Mouse (Mus musculus) skeletal muscle tissue, adult 2 months (tissue): ENCODE data around the gene Bcl2l1.

Source experiments
- DNase-seq: peaks from one replicate; pipeline ENCODE4 v3.0.0-alpha.2; 2012; ENCODE audit warnings: low read depth, low spot score

Bcl2l1 gene

DNA sequence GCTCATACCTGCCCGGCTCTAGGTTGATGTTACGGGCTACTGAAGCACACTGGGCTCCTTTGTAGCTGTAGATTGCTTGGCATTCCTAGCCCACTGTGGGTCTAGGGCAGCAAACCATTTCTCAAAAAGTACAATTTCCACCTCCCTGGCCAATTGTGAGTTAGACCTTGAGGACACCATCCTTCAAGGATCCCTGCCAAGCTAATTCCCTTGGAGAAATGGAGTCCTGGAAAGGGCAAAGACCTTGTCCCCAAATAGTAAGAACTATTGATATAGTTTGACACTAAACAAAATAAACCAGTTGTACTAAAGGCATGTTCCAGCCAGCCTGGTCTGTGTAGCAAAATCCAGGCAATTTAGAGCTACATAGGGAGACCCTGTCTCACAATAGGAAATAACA is 93.2 kb downstream of the Bcl2l1 start:
- DNase-seq: no peak

DNA sequence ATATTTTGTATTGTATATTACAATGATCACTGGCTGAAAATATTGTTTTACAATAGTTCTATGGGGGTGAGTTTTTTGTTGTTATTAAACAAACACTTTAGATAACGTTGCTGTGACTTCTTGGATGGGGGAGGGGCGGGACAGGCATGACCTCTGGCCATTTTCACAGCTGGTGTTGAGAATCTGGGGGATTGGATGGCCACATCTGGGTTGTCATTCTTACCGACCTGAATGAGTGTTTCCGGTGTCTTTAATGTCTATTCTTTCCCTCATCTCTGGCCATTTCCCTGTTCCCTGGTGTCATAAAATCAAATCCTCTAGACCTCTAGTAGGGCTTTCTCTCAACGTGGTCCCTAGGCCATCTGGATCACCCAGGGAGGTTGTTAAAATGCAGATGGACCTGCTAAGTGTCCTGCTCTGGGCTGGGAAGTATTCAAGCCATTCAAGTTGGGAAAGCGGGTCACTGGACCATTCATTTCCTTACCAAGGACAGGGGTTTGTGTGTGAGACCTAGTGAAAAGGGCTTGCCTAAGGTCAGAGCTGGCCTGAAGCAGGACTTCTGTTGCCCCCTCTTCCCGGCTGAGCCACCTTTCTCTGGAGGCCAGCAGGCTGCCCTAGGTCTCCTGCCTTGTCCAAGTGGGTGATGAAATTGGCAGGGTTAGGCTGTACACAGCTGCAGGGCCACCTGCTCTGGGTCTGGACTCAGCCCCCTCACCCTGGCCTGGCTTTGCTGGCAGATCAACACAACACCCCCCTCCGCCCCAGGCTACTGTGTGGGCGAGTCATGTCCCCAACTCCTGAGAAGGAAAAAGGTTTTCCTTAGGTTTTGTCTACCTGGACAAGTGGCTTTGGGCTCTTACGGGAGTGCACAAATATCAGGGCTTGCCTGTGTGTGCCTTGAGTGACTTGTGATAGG is 94.0 kb downstream of the Bcl2l1 start:
- no peak for DNase-seq

DNA sequence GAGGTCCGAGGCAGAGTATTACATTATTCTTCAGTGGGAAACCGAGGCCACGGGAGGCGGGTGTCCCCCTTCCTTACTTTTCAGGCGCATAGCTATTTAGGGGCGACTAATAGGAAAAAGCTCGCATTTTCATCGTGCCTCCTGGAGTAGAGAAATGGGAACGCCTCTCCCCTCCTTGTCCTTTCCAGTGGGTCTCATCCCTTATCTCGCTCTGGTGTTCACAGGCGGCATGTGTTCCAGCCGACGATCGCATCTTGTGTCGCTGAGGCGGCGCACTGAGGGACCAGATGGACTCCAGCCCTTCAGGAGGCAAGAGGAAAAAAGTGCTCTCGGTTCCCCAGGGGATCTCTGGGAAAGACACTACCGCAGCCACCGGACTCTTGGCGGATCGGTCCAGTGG is 94.8 kb downstream of the Bcl2l1 start:
- no peak for DNase-seq

DNA sequence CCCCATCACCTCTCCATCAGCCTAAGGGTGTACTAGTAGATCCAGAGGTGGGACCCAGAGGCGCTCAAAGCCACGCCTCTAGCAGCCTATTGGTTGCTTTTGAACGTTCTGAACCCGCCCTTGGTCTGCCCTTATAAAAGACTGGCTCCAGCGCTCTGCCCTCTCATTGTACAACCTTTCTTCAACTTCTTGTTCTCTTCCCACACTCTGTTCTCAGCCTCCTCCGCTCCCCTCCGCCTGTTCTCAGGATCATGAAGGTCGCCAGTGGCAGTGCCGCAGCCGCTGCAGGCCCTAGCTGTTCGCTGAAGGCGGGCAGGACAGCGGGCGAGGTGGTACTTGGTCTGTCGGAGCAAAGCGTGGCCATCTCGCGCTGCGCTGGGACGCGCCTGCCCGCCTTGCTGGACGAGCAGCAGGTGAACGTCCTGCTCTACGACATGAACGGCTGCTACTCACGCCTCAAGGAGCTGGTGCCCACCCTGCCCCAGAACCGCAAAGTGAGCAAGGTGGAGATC is 95.4 kb downstream of the Bcl2l1 start, which contains the start of gene Id1:
TSS of gene Id1 (plus strand) at position 162 of the 512 bp plus-strand sequence.
- DNase-seq: peak; percentile 80

DNA sequence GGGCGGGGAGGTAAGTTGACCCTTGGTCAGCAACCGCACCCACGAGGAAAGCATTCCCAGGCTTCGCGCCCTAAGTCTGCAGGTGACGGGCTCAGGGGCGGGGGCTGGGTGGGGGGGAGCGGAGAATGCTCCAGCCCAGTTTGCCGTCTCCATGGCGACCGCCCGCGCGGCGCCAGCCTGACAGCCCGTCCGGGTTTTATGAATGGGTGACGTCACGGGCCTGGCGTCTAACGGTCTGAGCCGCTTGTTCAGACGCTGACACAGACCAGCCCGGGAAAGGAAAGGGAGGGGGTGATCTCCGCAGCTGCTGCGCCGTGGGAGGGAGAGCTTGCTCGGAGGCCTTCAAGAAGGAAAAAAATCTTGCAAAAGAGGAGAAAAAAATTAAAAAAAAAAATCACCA is 96.5 kb downstream of the Bcl2l1 start:
- DNase-seq: peak; percentile 88

DNA sequence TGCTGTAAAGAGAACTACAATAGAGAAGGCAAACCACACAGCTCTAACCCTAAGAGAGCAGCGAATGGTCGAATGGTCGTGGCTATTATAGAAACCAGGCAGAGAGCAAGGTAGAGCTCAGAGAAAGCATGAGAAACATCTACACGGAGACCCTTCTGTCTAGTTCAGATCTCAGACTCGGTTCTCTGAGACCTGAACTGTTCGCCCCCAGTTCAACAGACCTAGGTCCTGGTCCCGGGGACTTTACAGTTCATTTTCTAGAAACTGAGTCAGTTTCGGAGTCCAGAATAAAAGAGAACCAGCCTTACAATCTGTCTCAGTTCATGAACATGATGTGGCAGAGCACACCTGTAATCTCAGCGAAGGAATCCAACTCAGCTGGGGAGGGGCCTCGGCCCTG is 97.0 kb downstream of the Bcl2l1 start:
- no peak for DNase-seq

DNA sequence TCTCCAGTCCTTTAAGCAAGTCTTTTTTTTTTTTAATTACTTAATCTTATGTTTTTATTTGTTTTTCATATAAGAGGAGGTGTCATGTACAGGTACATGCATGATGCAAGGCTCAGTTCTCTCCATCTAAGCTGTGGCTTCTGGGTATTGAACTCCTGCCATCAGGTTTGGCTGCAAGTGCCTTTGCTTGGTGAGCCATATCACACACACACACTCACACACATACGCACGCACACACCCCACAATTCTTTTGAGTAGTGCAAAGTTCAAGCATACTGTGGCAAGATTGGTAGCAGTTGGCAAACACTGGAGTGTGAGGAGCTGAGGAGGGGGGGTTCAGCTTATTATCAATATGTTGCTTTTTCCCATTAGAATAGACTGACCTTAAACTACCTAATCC is 98.3 kb downstream of the Bcl2l1 start:
- no peak for DNase-seq
